Mouse (Mus musculus) limb, embryonic 11.5 days (tissue): ENCODE results near the gene Gm28845. TPM values are rescaled to one million over a fixed set of nuclear protein-coding genes. Genes with fewer than 3 reads are reported as not detected.
A peak's percentile ranks its signal among the peaks of the same experiment; 100 is the strongest.

Experiments used
- ATAC-seq: fragments of 200-750 bp; cut with Nextera tagmentation; 2 replicates; pipeline ENCODE4 v1.8.0; 2017; ENCODE audit warnings: low read depth; ENCODE audit not compliant: insufficient number of reproducible peaks, low FRiP score, low TSS enrichment
- DNase-seq: peaks from one replicate; pipeline ENCODE4 v3.0.0-alpha.2; 2015; ENCODE audit warnings: low spot score
- H3K27ac ChIP-seq: fragments of 300-500 bp; sonication (generic); replicated peaks from 2 replicates; pipeline ENCODE4 v1.5.1; 2014; ENCODE audit warnings: low read depth, mild to moderate bottlenecking, low read length
- H3K27me3 ChIP-seq: fragments of 300-500 bp; sonication (generic); 2 replicates; pipeline ENCODE4 v1.6.1; 2014; ENCODE audit warnings: mild to moderate bottlenecking, low read length, mixed read lengths; ENCODE audit not compliant: control insufficient read depth, insufficient read depth
- H3K36me3 ChIP-seq: fragments of 300-500 bp; sonication (generic); 2 replicates; pipeline ENCODE4 v1.6.1; 2014; ENCODE audit warnings: mild to moderate bottlenecking, low read length, moderate library complexity, mixed read lengths; ENCODE audit not compliant: control insufficient read depth, insufficient read depth
- H3K4me1 ChIP-seq: fragments of 300-500 bp; sonication (generic); 2 replicates; pipeline ENCODE4 v1.6.1; 2014; ENCODE audit warnings: low read length, mixed read lengths; ENCODE audit not compliant: control insufficient read depth, insufficient read depth
- H3K4me2 ChIP-seq: fragments of 300-500 bp; sonication (generic); 2 replicates; pipeline ENCODE4 v1.6.1; 2014; ENCODE audit warnings: low read depth, mild to moderate bottlenecking, moderate library complexity; ENCODE audit not compliant: severe bottlenecking
- H3K4me3 ChIP-seq: fragments of 300-500 bp; sonication (generic); 2 replicates; pipeline ENCODE4 v1.5.1; 2014; ENCODE audit warnings: low read depth, low read length
- H3K9ac ChIP-seq: fragments of 300-500 bp; sonication (generic); 2 replicates; pipeline ENCODE4 v1.6.1; 2014; ENCODE audit warnings: mild to moderate bottlenecking, low read length
- H3K9me3 ChIP-seq: fragments of 300-500 bp; sonication (generic); 2 replicates; pipeline ENCODE4 v1.6.1; 2016; ENCODE audit warnings: low read length; ENCODE audit not compliant: control insufficient read depth
- WGBS: fragments of 180-500 bp; shearing (Covaris S2); extraction: QIAGEN DNeasy Blood & Tissue Kit; methylation state at CpG from one replicate; pipeline ENCODE4 v1.1.7; 2014; 5-methylcytosine and 5-hydroxymethylcytosine counted together
- polyA plus RNA-seq: library from polyadenylated mRNA; unstranded; fragments of >200 nt; fragmentation: Nextera tagmentation; extraction: Ambion mirVana; gene quantifications from 2 replicates; pipeline ENCODE4 v1.2.1, GENCODE M21; 2014

The Gm28845 gene
- polyA plus RNA-seq, 1 experiment from 2014 or later, result not detected

DNA sequence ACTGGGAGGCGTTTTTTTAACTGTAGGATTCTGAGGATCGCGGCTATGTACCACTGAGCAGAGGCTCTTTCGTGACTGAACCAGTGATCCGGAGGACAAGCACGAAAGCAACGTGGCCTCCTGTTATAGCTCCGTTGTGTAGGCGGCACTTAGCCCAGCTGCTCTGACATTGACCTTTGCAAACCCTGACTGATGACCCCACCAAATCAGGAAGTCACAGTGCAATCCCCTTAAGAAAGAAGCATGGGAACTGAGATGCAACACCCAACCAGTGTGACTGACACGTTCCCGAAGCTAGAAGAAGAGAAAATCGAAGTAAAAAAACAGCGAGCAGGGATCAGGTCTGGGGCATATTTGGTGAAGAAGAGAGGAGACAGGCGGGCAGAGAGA is 6.6 kb downstream of the Gm28845 start:
- ATAC-seq (no peak), DNase-seq (no peak)
- Histone ChIP-seq H3K4me3 (no peak overlapping the region), H3K9ac (no peak overlapping the region), H3K36me3 (no peaks in the 10 kb centered on the region), H3K9me3 (no peaks in the 10 kb centered on the region), H3K4me1 (no peaks in the 10 kb centered on the region), H3K27me3 (no peaks in the 10 kb centered on the region), H3K4me2 (no peak overlapping the region), H3K27ac (no peak overlapping the region)
- WGBS, result 68% methylated on average over 14 of the region's 14 CpGs

DNA sequence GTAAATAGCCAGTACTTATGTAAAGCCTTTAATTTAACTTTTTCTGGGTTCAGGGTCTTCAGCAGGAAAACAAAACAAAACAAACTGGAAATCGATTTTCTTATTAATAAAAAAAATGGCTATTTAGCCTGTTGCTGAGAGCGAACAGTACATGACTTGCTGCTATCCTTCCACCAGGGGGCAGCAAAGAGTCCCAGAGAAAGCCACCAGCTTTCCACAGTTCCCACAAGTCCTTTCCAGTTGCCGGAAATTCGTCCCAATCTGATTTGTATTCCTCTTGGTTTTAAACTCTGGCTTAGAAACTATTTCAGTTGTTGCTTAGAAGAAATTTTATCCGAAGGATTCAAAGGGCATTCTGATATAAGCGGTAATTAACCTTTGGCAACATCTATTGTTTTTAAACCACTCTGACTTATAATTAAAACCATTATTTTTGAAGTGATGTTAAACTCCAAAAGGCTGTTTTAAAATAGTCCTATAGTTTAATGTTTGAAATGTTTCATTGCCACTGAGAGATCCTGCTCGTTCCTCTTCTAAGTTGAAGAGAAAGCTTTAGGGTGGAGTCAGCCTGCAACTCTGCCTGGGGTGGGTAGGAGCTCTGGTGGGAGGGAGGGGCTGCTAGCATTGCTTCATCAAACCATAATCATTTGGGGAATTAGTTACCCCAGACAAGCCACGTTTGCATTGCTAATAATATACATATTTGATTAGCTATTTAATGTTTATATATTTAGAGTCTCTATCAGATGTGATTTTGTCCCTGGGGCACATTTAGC is 7.1 kb downstream of the Gm28845 start:
- no peaks in the 10 kb centered on the region for H3K36me3 ChIP-seq
- peak; percentile 91 for DNase-seq
- H3K4me3 ChIP-seq, result no peak overlapping the region
- no peaks in the 10 kb centered on the region for H3K9me3 ChIP-seq
- WGBS, result 16% methylated on average over 8 of the region's 8 CpGs
- H3K27ac ChIP-seq, result no peak overlapping the region
- ATAC-seq, result 0 out of 2 replicates have a peak, but pooled peaks have one; percentile 65
- H3K4me1 ChIP-seq, result no peaks in the 10 kb centered on the region
- no peak overlapping the region for H3K4me2 ChIP-seq
- H3K27me3 ChIP-seq, result no peaks in the 10 kb centered on the region
- H3K9ac ChIP-seq, result no peak overlapping the region

DNA sequence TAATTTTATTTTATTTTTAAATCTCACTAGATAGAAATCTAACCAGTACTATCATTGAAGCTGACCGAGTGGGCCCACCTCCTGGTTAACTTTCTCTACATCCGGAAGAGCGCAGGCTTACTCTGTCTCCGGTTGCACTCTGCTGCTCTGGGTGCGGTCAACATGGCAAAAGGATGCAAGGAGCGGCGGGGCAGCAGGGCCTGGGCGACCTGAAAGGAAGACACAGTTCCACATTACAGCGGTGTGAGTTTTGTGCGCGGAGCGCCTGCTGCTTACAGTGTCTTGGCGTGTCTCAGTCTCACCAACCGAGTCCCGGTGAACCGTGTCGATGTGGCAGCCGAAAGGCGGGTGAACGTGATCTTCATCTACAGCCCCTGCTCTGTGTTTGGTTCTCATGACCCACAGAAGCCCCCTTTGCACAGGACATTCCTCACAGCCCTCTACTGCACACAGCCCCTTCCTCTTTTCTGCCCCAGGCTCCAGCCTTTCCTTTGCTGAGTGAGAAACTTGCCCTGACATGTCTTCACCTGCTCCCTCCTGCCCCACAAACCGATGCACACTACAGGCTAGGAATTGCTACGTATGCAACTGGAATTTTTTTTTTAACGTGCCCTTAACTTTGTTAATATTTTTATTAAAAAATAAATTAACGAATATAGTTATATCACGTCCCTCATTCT is 9.5 kb downstream of the Gm28845 start:
- Histone ChIP-seq H3K27me3 (no peaks in the 10 kb centered on the region), H3K27ac (no peak overlapping the region), H3K9ac (no peak overlapping the region), H3K4me3 (no peak overlapping the region), H3K4me1 (no peaks in the 10 kb centered on the region), H3K9me3 (no peaks in the 10 kb centered on the region), H3K4me2 (no peak overlapping the region), H3K36me3 (no peaks in the 10 kb centered on the region)
- DNase-seq (no peak), ATAC-seq (no peak)
- 73% methylated on average over 25 of the region's 25 CpGs for WGBS

DNA sequence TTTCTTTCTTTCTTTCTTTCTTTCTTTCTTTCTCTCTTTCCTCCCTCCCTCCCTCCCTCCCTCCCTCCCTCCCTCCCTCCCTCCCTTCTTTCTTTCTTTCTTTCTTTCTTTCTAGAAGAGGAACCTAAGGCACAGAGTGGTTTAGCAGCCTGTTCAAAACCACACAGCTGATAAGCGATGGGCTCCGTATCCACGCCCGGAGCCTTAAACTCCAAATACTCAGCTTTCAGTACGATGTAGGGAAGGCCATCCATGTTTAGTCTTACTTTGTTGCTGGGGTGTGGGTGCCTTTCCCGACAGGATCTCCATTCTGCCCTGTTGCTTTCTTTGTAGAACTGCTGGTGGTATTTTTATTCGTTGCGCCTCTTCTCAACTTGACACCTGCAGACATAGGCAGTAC is 10.2 kb downstream of the Gm28845 start:
- DNase-seq, result no peak

DNA sequence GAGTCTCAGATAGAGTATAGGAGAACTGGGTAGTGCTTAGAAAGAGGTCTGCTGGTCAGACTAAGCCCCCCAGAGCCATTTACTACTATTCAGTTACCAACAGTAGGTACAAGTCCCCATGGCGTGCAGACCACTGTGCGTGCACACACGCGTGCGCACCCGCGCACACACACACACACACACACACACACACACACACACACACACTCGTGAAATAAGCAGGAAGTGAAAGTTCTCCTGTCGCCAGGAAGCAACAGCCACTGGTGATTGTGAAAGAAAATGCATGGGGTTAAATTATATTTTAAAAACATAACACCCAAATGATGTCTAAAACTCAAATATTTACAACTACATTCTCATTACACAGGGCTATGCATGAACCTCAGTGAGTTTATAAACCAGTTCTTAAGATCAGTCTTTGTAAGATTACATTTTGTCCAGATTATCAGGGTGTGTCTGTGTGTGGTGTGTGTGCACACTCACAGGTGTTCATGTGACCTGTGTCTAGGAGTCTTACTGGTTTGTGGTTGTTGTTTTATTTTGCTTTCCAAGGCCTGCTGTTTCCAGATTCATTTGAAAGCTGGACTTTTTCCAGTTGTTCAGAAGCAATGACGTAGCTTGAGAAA is 11.6 kb downstream of the Gm28845 start:
- Histone ChIP-seq H3K4me3 (no peak overlapping the region), H3K27ac (no peak overlapping the region), H3K4me2 (no peak overlapping the region), H3K9me3 (no peaks in the 10 kb centered on the region), H3K4me1 (no peaks in the 10 kb centered on the region), H3K27me3 (no peaks in the 10 kb centered on the region), H3K9ac (no peak overlapping the region), H3K36me3 (no peaks in the 10 kb centered on the region)
- DNase-seq (no peak), ATAC-seq (no peak)
- 95% methylated on average over 10 of the region's 10 CpGs for WGBS

More for the DNA sequence above, 10.2 kb downstream of the Gm28845 start:
- Histone ChIP-seq H3K4me3 (no peak overlapping the region), H3K27me3 (no peaks in the 10 kb centered on the region), H3K4me2 (no peak overlapping the region), H3K4me1 (no peaks in the 10 kb centered on the region), H3K9ac (no peak overlapping the region), H3K9me3 (no peaks in the 10 kb centered on the region), H3K36me3 (no peaks in the 10 kb centered on the region), H3K27ac (no peak overlapping the region)
- 89% methylated on average over 8 of the region's 8 CpGs for WGBS
- no peak for ATAC-seq

DNA sequence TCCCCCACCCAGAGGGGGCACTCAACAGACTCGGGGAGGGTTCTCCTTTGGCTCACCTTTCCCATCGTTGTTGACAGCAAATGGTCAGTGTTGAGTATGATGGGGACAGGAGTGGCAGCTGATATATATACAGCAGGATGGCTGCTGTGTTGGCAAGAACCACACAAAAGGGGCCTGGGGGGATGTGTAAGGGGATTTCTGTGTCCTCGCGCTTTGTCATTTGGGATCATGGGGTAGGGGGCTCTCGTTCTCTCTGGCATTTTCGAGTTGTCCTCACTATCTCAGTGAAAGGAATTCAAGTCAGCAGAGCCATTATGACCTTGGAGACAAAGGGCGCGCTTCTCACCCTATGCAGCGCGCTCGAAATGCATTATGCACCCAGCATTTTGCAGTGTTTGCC is 16.1 kb downstream of the Gm28845 start, which contains the start of gene Cryga:
Cryga (minus strand) TSS at position 101 of the 400 bp plus-strand sequence.
- Histone ChIP-seq H3K4me1 (no peaks in the 10 kb centered on the region), H3K36me3 (no peaks in the 10 kb centered on the region), H3K4me3 (no peak within 1 kb of the TSS), H3K4me2 (no peak within 1 kb of the TSS), H3K9ac (no peak within 1 kb of the TSS), H3K27me3 (no peaks in the 10 kb centered on the region), H3K27ac (no peak within 1 kb of the TSS), H3K9me3 (no peaks in the 10 kb centered on the region)
- DNase-seq, result no peak
- ATAC-seq, result no peak
- 93% methylated on average over 11 of the region's 11 CpGs for WGBS

DNA sequence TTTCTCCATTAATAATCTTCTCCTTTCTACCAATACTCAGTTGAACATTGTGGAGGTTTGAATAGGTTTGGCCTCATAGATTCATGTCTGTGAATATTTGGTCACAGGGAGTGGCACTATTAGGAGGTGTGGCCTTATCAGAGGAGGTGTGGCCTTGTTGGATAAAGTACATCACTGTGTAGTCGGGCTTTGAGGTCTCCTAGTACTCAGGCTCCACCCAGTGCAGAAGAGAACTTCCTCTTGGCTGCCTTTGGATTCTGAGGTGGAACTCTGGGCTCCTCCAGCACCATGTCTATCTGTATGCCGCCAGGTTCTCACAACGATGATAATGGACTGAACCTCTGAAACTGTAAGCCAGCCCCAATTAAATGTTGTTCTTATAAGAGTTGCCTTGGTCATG is 22.4 kb downstream of the Gm28845 start:
- H3K9me3 ChIP-seq, result no peaks in the 10 kb centered on the region
- H3K36me3 ChIP-seq, result no peaks in the 10 kb centered on the region
- DNase-seq (no peak), ATAC-seq (no peak)
- no peak overlapping the region for H3K9ac ChIP-seq
- H3K27me3 ChIP-seq, result no peaks in the 10 kb centered on the region
- no peaks in the 10 kb centered on the region for H3K4me1 ChIP-seq
- WGBS, result 80% methylated on average over 3 of the region's 3 CpGs
- no peak overlapping the region for H3K4me2 ChIP-seq
- no peak overlapping the region for H3K27ac ChIP-seq
- H3K4me3 ChIP-seq, result no peak overlapping the region

DNA sequence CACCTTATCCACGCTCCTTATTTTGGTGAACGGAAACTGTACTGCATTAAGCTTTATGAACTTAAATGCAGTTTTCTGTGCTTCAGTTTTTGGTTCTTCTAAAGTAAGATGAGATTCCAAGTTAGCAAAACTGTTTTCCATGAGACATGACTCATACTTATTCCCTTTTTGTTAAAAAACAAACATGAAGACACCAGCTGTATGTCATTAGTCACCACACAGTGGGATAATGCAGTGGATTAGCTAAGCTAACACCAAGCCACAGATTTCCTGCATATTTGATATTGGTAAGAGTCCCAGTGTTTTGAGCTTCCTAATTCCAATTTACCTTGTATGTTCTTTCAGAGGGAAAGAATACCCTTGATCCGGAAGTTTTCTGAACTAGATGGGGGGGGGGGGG is 27.8 kb downstream of the Gm28845 start:
- 88% methylated on average over 3 of the region's 3 CpGs for WGBS
- no peaks in the 10 kb centered on the region for H3K36me3 ChIP-seq
- H3K4me1 ChIP-seq, result no peaks in the 10 kb centered on the region

More for the DNA sequence above, 27.8 kb downstream of the Gm28845 start:
- no peak for ATAC-seq
- no peaks in the 10 kb centered on the region for H3K27me3 ChIP-seq
- no peak for DNase-seq
- H3K4me3 ChIP-seq, result no peak overlapping the region
- H3K9me3 ChIP-seq, result no peaks in the 10 kb centered on the region
- no peak overlapping the region for H3K4me2 ChIP-seq
- no peak overlapping the region for H3K27ac ChIP-seq
- H3K9ac ChIP-seq, result no peak overlapping the region
